Mouse (Mus musculus) layer of hippocampus, postnatal 25 days (tissue): ENCODE results near the gene Rcor1. TPM values are rescaled to one million over a fixed set of nuclear protein-coding genes. Genes with fewer than 3 reads are reported as not detected.

Experiments
- DNase-seq, 2 experiments: peaks; one replicate each; pipeline ENCODE4 v3.0.0; 2022; ENCODE audit warnings: mixed read lengths in 2 of 2, low spot score in 1 of 2; ENCODE audit errors: extremely low spot score in 1 of 2
- total RNA-seq, 2 experiments: library from RNA; stranded (reverse); gene quantifications; 2 replicates each; pipeline ENCODE4 v1.2.3; 2021

Gene Rcor1
- total RNA-seq, 2 experiments from 2014 or later: 16.8 to 17.9 TPM

- DNase-seq: no peak
Measured at GRCm38 (mm10) chr12:111019086-111019485, 20.1 kb upstream of the Rcor1 start.

DNA sequence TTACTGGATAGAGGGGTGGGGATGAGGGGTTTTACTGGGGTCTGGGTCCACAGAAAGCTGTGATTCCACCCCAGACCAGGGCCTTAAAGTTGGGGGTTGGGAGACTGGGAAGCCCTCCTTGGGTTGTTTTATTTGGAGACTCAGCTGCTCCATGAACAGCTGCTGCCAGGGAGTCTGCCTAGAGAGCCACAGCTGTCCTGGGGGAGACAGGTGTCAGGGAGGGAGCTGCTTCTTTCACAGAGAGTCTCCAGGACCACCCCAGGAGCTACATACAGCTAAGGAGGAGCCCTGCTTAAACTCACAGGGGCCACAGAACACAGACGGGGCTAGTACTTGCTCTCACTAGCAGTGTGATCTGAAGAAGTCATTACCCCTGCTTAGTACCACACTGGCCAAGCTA lies 18.0 kb upstream of the Rcor1 start:
- DNase-seq: no peak

DNA sequence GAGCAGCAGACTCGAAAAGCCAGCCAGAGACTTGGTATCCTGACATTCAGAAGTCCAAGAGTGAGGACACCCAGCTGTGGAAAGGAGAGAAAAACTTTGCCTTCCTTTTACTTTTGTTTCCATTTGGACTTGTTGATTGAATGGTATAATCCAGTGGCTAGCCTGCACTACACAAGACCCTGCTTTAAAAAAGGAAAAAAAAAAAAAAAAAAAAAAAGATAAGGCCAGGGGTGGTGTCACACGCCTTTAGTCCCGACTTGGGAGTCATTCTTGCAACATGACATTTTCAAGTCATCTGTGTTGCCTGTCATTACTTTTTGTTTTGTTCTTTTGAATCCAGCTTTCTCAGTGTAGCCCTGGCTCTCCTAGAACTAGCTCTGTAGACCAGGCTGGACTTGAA lies 17.6 kb upstream of the Rcor1 start:
- no peak for DNase-seq

DNA sequence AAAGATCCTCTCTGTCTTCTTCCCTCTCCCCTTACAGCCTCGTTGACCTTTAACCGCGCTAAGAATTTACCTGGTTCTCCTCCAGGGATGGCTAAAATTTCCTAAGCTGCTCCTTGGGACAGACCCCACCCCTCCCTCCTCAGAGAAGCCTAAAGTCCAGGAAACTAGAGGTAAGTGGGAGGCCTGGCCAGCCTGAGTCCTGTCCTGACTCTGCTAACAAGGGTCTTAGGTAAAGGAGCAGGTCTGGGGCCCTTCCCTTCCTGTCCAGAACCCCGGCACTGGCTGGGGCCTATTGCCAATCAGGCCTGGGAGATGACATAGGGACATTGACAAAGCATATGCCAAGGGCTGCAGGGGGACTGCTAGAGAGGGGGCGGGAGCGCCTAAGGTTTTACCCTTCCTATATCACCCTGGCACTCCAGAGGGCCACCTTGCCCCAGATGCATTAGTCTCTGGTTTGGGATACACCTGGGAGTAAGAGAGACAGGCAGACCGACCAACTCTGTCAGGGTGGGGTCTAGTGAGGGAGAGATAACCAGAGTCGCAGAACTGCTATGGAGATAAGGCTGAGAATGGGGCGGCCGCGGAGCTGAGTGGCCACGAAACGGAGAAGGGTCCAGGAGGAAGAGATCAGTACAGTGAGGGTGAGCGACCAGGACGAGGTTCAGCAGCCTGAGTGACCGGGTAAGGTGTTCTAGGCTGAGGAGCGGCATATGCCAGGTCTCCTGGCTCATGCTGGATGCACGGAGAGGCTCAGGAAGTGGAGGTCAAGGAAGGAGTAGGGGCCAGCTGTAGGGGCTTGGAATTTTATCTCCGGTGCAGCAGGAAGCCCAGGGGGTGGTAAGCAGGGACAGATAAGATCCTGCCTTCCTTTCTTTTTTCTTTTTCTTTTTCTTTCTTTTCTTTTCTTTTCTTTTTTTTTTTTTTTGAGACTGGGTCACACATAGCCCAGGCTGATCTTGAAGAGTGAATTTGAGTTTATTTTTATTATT lies 10.7 kb upstream of the Rcor1 start:
- no peak for DNase-seq

GRCm38 (mm10) chr12:111029291-111029890 lies 9.8 kb upstream of the Rcor1 start:
- DNase-seq: no peak

GRCm38 (mm10) chr12:111032839-111033238 lies 6.3 kb upstream of the Rcor1 start:
- DNase-seq: no peak

DNA sequence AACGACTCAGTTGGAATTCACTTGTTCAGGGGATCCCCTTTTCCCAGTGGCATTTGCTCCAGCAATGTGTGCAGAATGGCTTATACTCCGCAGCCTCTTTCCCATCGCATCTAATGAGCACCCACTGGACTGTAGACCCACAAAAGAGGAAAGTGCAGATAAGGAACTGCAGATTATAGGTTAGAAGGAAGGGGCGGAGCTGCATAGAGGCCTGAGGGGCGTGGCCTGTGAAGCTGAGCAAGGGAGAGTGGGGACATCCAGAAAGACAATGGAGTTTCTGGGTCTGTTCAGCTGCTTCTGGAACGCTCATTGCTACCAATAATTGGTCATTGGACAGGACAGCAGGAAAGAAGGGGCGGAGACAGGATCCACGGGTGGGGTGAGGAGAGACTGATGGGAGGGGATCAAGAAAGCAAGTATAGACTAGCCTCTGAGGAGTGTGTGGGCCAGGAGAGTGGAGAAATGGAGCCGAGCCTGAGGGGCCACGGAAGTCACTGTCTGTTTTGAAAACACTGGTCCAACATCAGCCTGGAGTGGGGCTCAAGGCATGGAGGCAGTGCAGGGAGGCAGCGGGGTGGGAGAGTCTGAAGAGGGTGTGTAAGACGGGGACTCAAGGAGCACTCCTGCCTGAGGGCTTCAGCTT lies 3.8 kb upstream of the Rcor1 start:
- DNase-seq: no peak

DNA sequence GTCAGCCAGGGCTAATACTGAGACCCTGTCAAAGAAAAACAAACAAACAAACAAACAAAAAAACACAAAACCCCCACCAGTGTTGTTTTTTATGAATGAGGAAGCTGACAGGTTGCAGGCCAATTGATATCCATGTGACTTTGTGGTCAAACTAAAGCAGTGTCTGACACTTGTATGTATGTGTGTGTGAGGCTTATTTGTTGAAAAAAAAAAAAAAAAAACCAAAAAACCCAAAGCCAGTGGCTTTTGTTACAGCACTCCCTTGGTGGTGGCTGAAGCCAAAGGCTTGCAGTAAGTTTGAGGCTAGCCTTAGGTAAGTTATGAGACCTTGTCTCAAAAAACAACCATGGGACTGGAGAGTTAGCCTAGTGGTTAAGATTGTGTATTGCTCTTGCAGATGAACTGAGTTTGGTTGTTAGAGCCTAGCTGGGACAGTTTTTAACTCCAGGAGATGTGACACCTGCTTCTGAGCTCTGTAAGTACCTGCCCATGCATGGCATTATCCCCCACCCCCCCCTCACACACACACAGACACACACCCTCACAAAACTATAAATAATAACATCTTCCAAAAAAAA lies 2.9 kb upstream of the Rcor1 start:
- no peak for DNase-seq

GRCm38 (mm10) chr12:111037241-111038180 lies 1.6 kb upstream of the Rcor1 start:
- DNase-seq: peak in 1 of 2 experiments; percentile 12

- peak; percentile 76 to 78 for DNase-seq
Measured at GRCm38 (mm10) chr12:111038231-111038975, 748 bp upstream of the Rcor1 start.

DNA sequence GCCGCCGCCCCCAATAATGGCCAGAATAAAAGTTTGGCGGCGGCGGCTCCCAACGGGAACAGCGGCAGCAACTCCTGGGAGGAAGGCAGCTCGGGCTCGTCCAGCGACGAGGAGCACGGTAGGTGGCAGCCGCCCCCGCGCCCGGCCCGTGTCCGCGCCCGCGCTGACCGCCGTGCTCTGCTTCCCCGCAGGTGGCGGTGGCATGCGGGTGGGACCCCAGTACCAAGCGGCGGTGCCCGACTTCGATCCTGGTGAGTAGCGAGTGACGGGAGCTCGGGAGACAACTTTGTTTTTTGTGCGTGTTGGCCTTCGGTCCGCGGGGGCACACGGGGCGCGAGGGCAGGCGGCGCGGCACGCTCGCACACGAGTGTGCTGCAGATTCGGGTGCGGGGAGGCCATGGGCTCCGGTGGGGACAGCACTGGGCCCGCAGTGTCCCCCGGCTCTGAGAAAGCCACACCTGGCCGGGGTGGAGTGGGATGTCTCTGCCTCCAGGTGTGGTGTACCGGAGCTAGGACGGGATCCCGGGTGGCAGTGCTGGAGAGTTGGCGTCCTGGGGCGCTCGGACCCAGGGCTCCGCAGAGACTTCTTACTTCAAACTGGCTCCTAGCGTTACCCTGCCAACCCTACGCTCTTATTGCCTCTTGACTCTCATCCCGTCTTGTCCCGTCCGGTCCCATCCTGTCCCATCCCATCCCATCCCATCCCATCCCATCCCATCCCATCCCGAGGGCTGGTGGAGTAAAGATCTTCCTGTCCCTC lies 800 bp downstream of the Rcor1 start:
- peak; percentile 19 to 21 for DNase-seq

GRCm38 (mm10) chr12:111040531-111040860 lies 1.3 kb downstream of the Rcor1 start:
- no peak for DNase-seq

GRCm38 (mm10) chr12:111041196-111041595 lies 2.0 kb downstream of the Rcor1 start:
- no peak for DNase-seq

DNA sequence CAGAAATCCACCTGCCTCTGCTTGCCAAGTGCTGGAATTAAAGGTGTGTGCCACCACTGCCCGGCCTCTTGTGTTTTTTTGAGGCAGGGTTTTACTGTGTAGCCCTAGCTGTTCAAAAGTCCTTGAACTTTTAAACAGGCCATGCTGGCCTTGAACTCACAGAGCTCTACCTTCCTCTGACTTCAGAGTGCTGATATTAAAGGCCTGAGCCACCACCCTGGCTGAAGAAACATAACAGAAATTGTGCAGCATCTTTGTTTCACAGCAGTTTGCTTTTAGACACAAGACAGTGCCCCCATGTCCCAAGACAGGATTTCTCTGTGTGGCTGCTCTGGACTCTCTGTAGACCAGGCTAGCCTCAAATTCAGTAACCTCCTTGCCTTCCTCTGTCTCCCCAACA lies 3.2 kb downstream of the Rcor1 start:
- DNase-seq: no peak

DNA sequence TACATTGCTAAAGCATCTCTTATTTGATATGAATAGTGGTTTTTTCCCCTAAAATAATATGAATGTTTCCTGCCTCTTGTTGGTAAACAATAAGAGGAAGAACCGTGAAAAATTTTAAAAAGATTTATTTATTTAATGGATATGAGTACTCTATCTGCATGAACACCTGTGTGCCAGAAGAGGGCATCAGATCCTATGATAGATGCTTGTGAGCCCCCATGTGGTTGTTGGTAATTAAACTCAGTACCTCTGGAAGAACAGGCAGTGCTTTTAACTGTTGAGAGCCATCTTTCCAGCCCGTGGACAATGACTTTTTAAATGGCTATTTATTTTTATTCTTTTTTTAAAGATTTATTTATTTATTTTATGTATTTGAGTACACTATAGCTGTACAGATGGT lies 5.7 kb downstream of the Rcor1 start:
- no peak for DNase-seq

DNA sequence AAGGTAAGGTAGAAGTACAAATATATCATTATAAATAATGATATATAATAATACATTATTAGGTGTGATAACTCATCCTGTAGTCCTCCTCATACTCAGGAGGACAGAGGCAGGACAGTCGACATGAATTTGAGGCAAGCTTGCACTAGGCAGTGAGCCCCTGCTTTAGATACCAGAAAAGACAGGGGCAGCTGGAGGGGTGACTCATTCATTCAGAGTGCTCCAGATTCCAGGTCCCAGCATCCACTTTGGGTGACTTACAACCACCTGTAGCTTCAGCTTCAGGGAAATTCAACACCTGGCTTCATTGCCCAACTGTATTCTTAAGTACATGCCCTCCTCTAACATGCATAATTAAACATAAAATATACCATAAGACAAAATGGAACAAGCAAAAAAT lies 7.7 kb downstream of the Rcor1 start:
- no peak for DNase-seq

GRCm38 (mm10) chr12:111048201-111048600 lies 9.1 kb downstream of the Rcor1 start:
- DNase-seq: no peak

- DNase-seq: no peak
Measured at GRCm38 (mm10) chr12:111050256-111050655, 11.1 kb downstream of the Rcor1 start.

GRCm38 (mm10) chr12:111063361-111063760 lies 24.2 kb downstream of the Rcor1 start:
- DNase-seq: no peak
